Comparison of ENCODE assay signal across 22 mouse cellular contexts in genomic region chr2:105174254-105174653, GRCm38 (mm10). TPM values are rescaled to one million over a fixed set of nuclear protein-coding genes. Genes with fewer than 3 reads are reported as not detected.
"Had no signal": no experiment of that assay in that cellular context is flagged by ENCODE, and none has a peak within 500 bp of the region (broad histone marks: within the 10 kb centered on the region; RNA-seq: fewer than 3 reads in every experiment).

No protein-coding gene starts in this region.

- H3K27me3 ChIP-seq: kidney, embryonic 15.5 days; liver, embryonic 13.5 days; megakaryocyte, embryonic 14.5 days; midbrain, embryonic 13.5 days; neural tube, embryonic 13.5 days had no signal

- H3K27ac ChIP-seq: kidney, embryonic 15.5 days; left cerebral cortex, adult 2 months; liver, embryonic 13.5 days; midbrain, embryonic 10.5 days; midbrain, embryonic 13.5 days; neural tube, embryonic 13.5 days had no signal

- H3K9ac ChIP-seq: kidney, embryonic 15.5 days; liver, embryonic 13.5 days; midbrain, embryonic 13.5 days; neural tube, embryonic 13.5 days had no signal

- H3K36me3 ChIP-seq: liver, embryonic 13.5 days; midbrain, embryonic 10.5 days; midbrain, embryonic 13.5 days; neural tube, embryonic 13.5 days had no signal

- H3K4me2 ChIP-seq: kidney, embryonic 15.5 days; liver, embryonic 13.5 days; midbrain, embryonic 13.5 days; neural tube, embryonic 13.5 days had no signal

- H3K4me1 ChIP-seq: kidney, embryonic 15.5 days; liver, embryonic 13.5 days; megakaryocyte, embryonic 14.5 days; midbrain, embryonic 10.5 days; midbrain, embryonic 13.5 days; neural tube, embryonic 13.5 days had no signal

- DNase-seq: kidney, postnatal 10 days; kidney, postnatal 36 days; layer of hippocampus, postnatal 36 days; liver, embryonic 13.5 days; lung, adult 2 months; thymus, adult 18-20 months; thymus, postnatal 36 days had no signal

- H3K9me3 ChIP-seq: kidney, embryonic 15.5 days; liver, embryonic 13.5 days; midbrain, embryonic 10.5 days; midbrain, embryonic 13.5 days; neural tube, embryonic 13.5 days had no signal

- H3K4me3 ChIP-seq: kidney, embryonic 15.5 days; left cerebral cortex, adult 2 months; liver, embryonic 13.5 days; megakaryocyte, embryonic 14.5 days; midbrain, embryonic 10.5 days; midbrain, embryonic 13.5 days; myocyte; neural tube, embryonic 13.5 days had no signal

- ATAC-seq: midbrain, embryonic 13.5 days; midbrain, embryonic 16.5 days had no signal

RNA-seq across cellular contexts. Expression of gene Wt1, which starts 47.9 kb away (rescaled TPM):
- total RNA-seq: layer of hippocampus, adult 8-10 months; layer of hippocampus, postnatal 36 days; monocyte, adult 5-6 weeks; neutrophil, adult 5-6 weeks had no signal
- polyA plus RNA-seq: midbrain, embryonic 10.5 days; myocyte had no signal

RNA-seq across cellular contexts. Expression of gene Them7, which starts 49.9 kb away (rescaled TPM):
- total RNA-seq: layer of hippocampus, adult 8-10 months; layer of hippocampus, postnatal 10 days; layer of hippocampus, postnatal 36 days; left cerebral cortex, adult 2 months; left cerebral cortex, postnatal 10 days; left cerebral cortex, postnatal 36 days; monocyte, adult 5-6 weeks; neutrophil, adult 5-6 weeks had no signal
- polyA plus RNA-seq: lung, adult 2 months; midbrain, embryonic 13.5 days; midbrain, embryonic 16.5 days; myocyte; neural tube, embryonic 13.5 days; small intestine, adult 2 months had no signal
